Comparison of ENCODE assay signal across 17 mouse cellular contexts in the genomic region with DNA sequence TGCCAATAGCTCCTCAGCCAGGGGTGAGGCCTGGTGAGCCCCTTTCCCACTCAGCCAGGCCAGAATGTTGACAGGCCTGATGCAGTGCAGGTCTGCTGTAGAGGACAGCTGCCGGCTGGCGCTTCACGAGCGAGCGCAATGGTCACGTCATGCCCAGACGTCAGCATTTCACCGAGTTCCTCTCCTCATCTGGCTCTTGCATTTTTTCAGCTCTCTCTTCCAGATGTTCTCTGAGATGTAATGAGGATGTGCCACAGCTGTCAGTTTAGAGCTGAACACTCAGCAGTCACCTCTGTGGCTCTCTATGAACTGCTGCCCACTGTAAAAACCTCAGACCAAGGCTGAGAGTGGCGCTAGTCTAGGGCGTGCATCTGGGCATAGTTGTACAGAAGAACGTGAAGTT. TPM values are rescaled to one million over a fixed set of nuclear protein-coding genes. Genes with fewer than 3 reads are reported as not detected.
DNase-seq lines count a peak whose midpoint lies in the region; ATAC-seq and TF ChIP-seq lines count a peak whose summit lies in the region.
"Had no signal": no experiment of that assay in that cellular context is flagged by ENCODE, and none has a peak within 500 bp of the region (broad histone marks: within the 10 kb centered on the region; RNA-seq: fewer than 3 reads in every experiment).

No protein-coding gene starts in this region.

- TF ChIP-seq CTCF in kidney, adult 2 months (conservative IDR thresholded peaks at IDR 0.05; ENCODE audit: insufficient read depth, insufficient read length, low read depth, low read length) = no peak

- H3K27me3 ChIP-seq in kidney, embryonic 16.5 days (ENCODE audit: insufficient read depth, low read length) = no peaks in the 10 kb centered on the region
- no peaks in the 10 kb centered on the region for H3K27me3 ChIP-seq in heart, embryonic 13.5 days (replicated peaks)
- no peaks in the 10 kb centered on the region for H3K27me3 ChIP-seq in intestine, embryonic 15.5 days (replicated peaks)
- H3K27me3 ChIP-seq in kidney, adult 2 months (replicated peaks; ENCODE audit: control insufficient read depth, insufficient read depth, low read length) = no peaks in the 10 kb centered on the region
- H3K27me3 ChIP-seq: embryonic facial prominence, embryonic 13.5 days; neural tube, embryonic 13.5 days had no signal

- no peak overlapping the region for H3K4me3 ChIP-seq in kidney, embryonic 16.5 days (ENCODE audit: low read length)
- no peak overlapping the region for H3K4me3 ChIP-seq in heart, embryonic 13.5 days
- H3K4me3 ChIP-seq in intestine, embryonic 15.5 days (replicated peaks) = no peak overlapping the region
- H3K4me3 ChIP-seq in kidney, adult 2 months (ENCODE audit: insufficient read depth, low read depth, low read length) = no peak overlapping the region
- H3K4me3 ChIP-seq: embryonic facial prominence, embryonic 13.5 days; neural tube, embryonic 13.5 days had no signal

- 0 out of 2 replicates have a peak, but pooled peaks have one; percentile 15 for ATAC-seq in kidney, embryonic 16.5 days (ENCODE audit: low FRiP score, low TSS enrichment)
- no peak for ATAC-seq in heart, embryonic 13.5 days (ENCODE audit: extremely low read depth, insufficient number of reproducible peaks, low FRiP score, low TSS enrichment)
- ATAC-seq in intestine, embryonic 15.5 days = peak; percentile 47; the same call in 1 of the 2 replicates

- no peaks in the 10 kb centered on the region for H3K9me3 ChIP-seq in kidney, embryonic 16.5 days (ENCODE audit: low read length)
- no peaks in the 10 kb centered on the region for H3K9me3 ChIP-seq in heart, embryonic 13.5 days
- H3K9me3 ChIP-seq in intestine, embryonic 15.5 days = no peaks in the 10 kb centered on the region
- H3K9me3 ChIP-seq: embryonic facial prominence, embryonic 13.5 days; neural tube, embryonic 13.5 days had no signal

- WGBS in kidney, embryonic 16.5 days = 87% methylated on average over 11 of the region's 11 CpGs
- WGBS in heart, embryonic 13.5 days = 43% methylated on average over 11 of the region's 11 CpGs
- 63% methylated on average over 11 of the region's 11 CpGs for WGBS in intestine, embryonic 15.5 days
- 91% methylated on average over 11 of the region's 11 CpGs for WGBS in kidney, adult 2 months

- TF ChIP-seq POLR2A in kidney, adult 2 months (IDR thresholded peaks at IDR 0.05; ENCODE audit: low read depth, low read length) = no peak

- DNase-seq in kidney, adult 11 months = no peak
- DNase-seq in lung, postnatal 4 days = peak; percentile 28 to 70
- DNase-seq in cerebellum, adult 9-10 months = no peak
- no peak for DNase-seq in MN1 (ENCODE audit: low spot score)
- no peak for DNase-seq in kidney, adult 2 months
- DNase-seq: B cell, adult 2 months; gastrocnemius, postnatal 25 days; kidney, postnatal 25 days; left cerebral cortex, postnatal 4 days; retina, postnatal 1 day; spleen, adult 18-20 months had no signal

- H3K4me1 ChIP-seq in kidney, embryonic 16.5 days (ENCODE audit: insufficient read depth, low read length) = no peaks in the 10 kb centered on the region
- H3K4me1 ChIP-seq in heart, embryonic 13.5 days = peaks cover 10% of the 10 kb centered on the region
- H3K4me1 ChIP-seq in intestine, embryonic 15.5 days (replicated peaks) = 0 out of 2 replicates have a peak, but pooled peaks cover 3% of the 10 kb centered on the region
- no peaks in the 10 kb centered on the region for H3K4me1 ChIP-seq in kidney, adult 2 months (ENCODE audit: control insufficient read depth, insufficient read depth, low read length)
- H3K4me1 ChIP-seq: embryonic facial prominence, embryonic 13.5 days; neural tube, embryonic 13.5 days had no signal

- no peak overlapping the region for H3K4me2 ChIP-seq in kidney, embryonic 16.5 days (replicated peaks; ENCODE audit: low read depth, low read length)
- peak overlapping the region; percentile 51 for H3K4me2 ChIP-seq in heart, embryonic 13.5 days
- 0 out of 2 replicates have a peak overlapping the region, but pooled peaks have one; percentile 5 for H3K4me2 ChIP-seq in intestine, embryonic 15.5 days (replicated peaks)
- H3K4me2 ChIP-seq: embryonic facial prominence, embryonic 13.5 days; neural tube, embryonic 13.5 days had no signal

- H3K36me3 ChIP-seq in kidney, embryonic 16.5 days (ENCODE audit: insufficient read depth, low read length) = no peaks in the 10 kb centered on the region
- no peaks in the 10 kb centered on the region for H3K36me3 ChIP-seq in heart, embryonic 13.5 days
- H3K36me3 ChIP-seq in intestine, embryonic 15.5 days = no peaks in the 10 kb centered on the region
- H3K36me3 ChIP-seq in kidney, adult 2 months (ENCODE audit: control insufficient read depth, insufficient read depth, low read length) = no peaks in the 10 kb centered on the region
- H3K36me3 ChIP-seq: embryonic facial prominence, embryonic 13.5 days; neural tube, embryonic 13.5 days had no signal

- no peak overlapping the region for H3K9ac ChIP-seq in kidney, embryonic 16.5 days (replicated peaks; ENCODE audit: low read length)
- H3K9ac ChIP-seq in heart, embryonic 13.5 days = peak overlapping the region; percentile 24; the same call in 1 of the 2 replicates
- no peak overlapping the region for H3K9ac ChIP-seq in intestine, embryonic 15.5 days
- H3K9ac ChIP-seq: embryonic facial prominence, embryonic 13.5 days; liver, embryonic 14.5 days; neural tube, embryonic 13.5 days had no signal

- H3K27ac ChIP-seq in kidney, embryonic 16.5 days (ENCODE audit: low read length) = no peak overlapping the region
- no peak overlapping the region; the same call in 1 of the 2 replicates for H3K27ac ChIP-seq in heart, embryonic 13.5 days (replicated peaks)
- no peak overlapping the region for H3K27ac ChIP-seq in intestine, embryonic 15.5 days
- H3K27ac ChIP-seq in kidney, adult 2 months (ENCODE audit: insufficient read depth, low read depth, low read length) = no peak overlapping the region
- H3K27ac ChIP-seq: embryonic facial prominence, embryonic 13.5 days; liver, embryonic 14.5 days; neural tube, embryonic 13.5 days had no signal

RNA-seq across cellular contexts. Expression of a gene that starts 8.7 kb away (rescaled TPM):
- polyA plus RNA-seq in kidney, embryonic 16.5 days (2015; fragmentation: Nextera tagmentation; extraction: Ambion mirVana) = 2.2 and 3.9 TPM in 2 replicates
- not detected in 2 replicates for polyA plus RNA-seq in heart, embryonic 13.5 days (2015; fragmentation: Nextera tagmentation; extraction: Ambion mirVana)
- polyA plus RNA-seq in intestine, embryonic 15.5 days (2015; fragmentation: Nextera tagmentation; extraction: Ambion mirVana) = 0.08 and 0.09 TPM in 2 replicates
- polyA plus RNA-seq in kidney, adult 2 months (2012; rRNA removed) = 3.8 and 5.0 TPM in 2 replicates
- polyA plus RNA-seq: liver, embryonic 14.5 days; neural tube, embryonic 13.5 days had no signal

RNA-seq across cellular contexts. Expression of a gene that starts 41.3 kb away (rescaled TPM):
- 23.8 and 29.0 TPM in 2 replicates for polyA plus RNA-seq in kidney, embryonic 16.5 days (2015; fragmentation: Nextera tagmentation; extraction: Ambion mirVana)
- polyA plus RNA-seq in heart, embryonic 13.5 days (2015; fragmentation: Nextera tagmentation; extraction: Ambion mirVana) = 15.2 and 15.7 TPM in 2 replicates
- polyA plus RNA-seq in intestine, embryonic 15.5 days (2015; fragmentation: Nextera tagmentation; extraction: Ambion mirVana) = 16.4 and 16.6 TPM in 2 replicates
- 7.9 and 9.1 TPM in 2 replicates for polyA plus RNA-seq in kidney, adult 2 months (2012; rRNA removed)

RNA-seq across cellular contexts. Expression of a gene that starts 41.4 kb away (rescaled TPM):
- 65.2 and 71.0 TPM in 2 replicates for polyA plus RNA-seq in kidney, embryonic 16.5 days (2015; fragmentation: Nextera tagmentation; extraction: Ambion mirVana)
- 70.5 and 84.8 TPM in 2 replicates for polyA plus RNA-seq in heart, embryonic 13.5 days (2015; fragmentation: Nextera tagmentation; extraction: Ambion mirVana)
- polyA plus RNA-seq in intestine, embryonic 15.5 days (2015; fragmentation: Nextera tagmentation; extraction: Ambion mirVana) = 44.9 and 50.1 TPM in 2 replicates
- 66.7 and 72.2 TPM in 2 replicates for polyA plus RNA-seq in kidney, adult 2 months (2012; rRNA removed)

Comparison
In these comparisons a context has a peak if more than half of its experiments do, and no peak if none do; other contexts are left out.
1. DNase-seq: peak in lung, postnatal 4 days (2 of 2); none in kidney, adult 11 months (single experiment), cerebellum, adult 9-10 months (single experiment), MN1 (single experiment) and kidney, adult 2 months (single experiment).